Mouse (Mus musculus): ENCODE measurements around the gene Syngr3.
A peak's percentile ranks its signal among the peaks of the same experiment; 100 is the strongest.
"Not testable (repeated sequence)": the region's sequence is repeated elsewhere in the genome, so short reads cannot be mapped to it uniquely, and the experiment has no call there.

The Syngr3 gene

DNA sequence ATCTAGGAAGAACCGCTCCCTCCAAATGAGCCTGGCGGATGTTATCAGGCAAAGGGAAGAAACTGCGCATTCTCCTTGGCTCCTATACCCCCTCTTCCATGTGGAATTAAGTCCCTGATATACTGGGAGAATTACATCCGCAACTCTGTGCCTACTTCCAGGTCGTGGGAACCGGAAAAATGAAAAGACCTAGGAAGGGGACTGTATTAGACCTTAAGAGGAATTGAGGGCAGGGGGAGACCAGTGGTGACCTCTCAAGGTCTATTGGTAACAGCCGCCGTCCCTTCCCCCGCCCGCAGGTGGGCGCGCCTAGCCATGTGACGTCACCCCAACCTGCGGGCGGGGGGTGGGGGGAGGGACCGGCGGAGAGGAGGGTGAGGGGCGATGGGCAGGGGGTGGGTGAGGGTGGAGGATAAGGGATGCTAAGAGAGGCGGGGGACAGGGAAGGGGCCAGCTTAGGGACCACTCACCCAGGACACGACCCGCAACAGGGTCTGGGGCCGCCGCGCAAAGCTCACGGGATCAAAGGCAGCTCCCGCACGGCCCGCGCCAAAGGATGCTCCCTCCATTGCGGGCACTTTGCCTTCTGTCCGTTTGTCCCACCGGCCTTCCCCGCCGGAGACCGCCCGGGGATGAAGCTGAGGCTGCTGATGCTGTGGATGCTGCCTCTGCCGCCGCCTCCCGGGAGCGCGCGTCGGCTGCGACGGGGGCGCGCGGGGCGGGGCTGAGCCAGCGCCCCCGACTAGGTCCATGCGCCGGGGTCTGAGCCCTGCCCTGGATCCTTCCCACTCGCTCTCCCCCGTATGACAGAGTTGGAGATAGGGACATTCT, at the start of gene Syngr3:
Gene Syngr3, minus strand, starts transcription at position 705 of the 831 bp plus-strand sequence.
- peak; percentile 49 for DNase-seq (ENCODE audit: low read depth)

DNA sequence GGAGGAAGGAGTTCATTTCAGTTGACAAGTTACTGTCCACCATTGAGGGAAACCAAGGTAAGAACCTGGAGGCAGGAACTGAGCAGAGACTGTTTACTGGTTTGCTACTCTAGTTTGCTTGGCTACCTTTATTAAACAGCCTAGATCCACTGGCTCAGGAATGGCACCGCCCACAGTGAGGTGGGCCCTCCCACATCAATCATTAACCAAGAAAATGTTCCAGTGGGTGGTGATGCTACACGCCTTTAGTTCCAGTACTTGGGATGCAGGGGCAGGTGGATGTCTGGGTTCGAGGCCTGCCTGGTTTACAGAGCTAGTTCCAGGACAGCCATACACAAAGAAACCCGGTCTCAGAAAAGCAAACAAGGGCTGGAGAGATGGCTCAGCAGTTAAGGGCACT, 48.5 kb upstream of the Syngr3 start:
- DNase-seq (ENCODE audit: low read depth), result no peak

DNA sequence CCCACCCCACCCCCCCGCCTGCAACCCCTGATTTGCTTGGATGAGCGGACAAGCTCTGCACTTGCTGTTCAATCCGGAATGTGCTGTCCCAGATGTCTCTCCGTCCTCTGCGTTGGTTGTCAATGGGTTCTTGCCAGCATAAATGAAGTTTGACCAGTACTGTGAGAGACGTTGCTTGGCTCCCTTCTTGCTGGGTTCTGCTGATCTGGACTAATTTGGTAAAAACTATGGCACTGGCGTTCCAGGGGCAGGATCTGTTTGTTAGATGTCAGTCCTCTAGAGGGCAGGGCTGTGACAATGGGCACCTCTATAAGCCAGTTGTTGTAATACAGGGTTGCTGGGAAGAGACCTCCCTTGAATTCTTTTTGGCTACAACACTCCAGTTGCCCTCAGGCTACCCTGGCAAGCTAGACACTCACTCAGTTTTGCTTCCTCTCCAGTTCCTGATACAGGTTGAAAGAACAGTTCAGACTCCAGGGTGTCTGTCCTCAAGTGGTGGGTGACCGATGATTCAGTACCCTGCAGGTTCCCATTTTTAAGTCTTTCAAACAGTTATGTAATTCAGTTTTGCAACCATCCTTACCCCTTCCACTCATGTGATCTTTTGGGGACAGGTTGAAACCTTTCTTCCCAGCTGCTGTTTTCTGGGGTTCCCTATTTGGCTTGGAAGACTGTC, 47.5 kb upstream of the Syngr3 start:
- DNase-seq (ENCODE audit: low read depth), result no peak

DNA sequence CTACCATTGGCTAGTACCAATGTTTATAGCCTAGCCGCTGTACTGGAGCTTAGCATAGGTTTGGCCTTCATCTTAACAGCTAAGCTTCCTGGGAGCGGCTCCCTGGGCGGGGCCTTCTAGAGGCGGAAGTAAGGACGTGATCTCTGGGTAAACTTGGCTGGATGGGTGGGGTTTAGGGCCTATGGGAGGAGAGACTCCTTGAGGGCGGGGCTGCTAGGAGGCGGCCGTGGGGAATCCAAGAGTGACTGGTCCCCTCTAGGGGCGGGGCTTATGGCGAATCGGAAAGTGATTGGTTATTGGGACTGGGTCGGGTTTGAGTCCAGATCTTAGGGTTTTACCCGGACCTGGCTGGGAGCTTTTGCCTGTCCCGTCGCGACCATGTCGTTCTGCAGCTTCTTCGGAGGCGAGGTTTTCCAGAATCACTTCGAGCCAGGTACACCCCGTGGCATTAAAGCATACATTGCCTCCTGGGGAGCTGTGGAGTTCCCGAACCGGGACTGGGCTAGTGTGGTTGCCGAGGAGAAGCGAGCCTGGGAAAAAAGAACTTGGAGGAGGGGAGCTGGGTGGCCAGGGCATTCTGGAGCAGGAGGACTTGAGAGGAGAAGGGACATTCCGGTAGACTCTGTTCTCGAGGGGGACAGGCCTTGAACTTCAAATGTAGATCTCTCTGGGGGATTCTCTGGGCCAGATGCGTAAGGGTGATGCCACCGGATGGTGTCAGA, 46.7 kb upstream of the Syngr3 start, which contains the start of gene Msrb1:
Gene Msrb1, plus strand, starts transcription at position 313 of the 722 bp plus-strand sequence.
- peak; percentile 99 for DNase-seq (ENCODE audit: low read depth)

DNA sequence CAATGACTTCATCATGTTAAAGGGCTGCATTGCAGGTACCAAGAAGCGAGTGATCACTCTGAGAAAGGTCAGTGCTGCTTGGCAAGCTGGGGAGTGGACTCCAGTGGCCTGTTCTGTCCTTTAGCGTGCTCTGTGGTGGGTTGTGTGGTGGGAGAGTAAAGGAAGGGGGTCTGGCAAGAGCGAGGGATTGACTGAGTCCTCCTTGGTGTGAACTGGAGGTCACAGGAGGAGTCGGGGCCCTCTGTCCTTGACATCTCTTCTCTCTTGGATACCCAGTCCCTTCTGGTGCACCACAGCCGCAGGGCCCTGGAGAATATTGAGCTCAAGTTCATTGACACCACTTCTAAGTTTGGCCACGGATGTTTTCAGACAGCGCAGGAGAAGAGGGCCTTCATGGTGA, 45.7 kb upstream of the Syngr3 start:
- no peak for DNase-seq (ENCODE audit: low read depth)

DNA sequence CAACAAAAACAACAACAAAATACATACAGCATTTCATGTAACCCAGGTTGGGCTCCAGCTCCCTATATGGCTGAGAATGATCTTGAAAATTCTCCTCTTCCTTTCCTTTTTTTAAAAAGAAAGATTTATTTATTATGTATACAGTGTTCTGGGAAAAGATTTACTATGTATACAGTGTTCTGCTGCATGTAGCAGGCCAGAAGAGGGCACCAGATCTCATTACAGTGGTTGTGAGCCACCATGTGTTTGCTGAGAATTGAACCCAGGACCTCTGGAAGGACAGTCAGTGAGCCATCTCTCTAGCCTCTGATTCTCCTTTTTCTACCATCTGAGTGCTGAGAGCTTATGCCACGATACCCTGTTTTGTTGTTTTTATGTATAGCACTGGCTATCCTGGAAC, 44.8 kb upstream of the Syngr3 start:
- no peak for DNase-seq (ENCODE audit: low read depth)

DNA sequence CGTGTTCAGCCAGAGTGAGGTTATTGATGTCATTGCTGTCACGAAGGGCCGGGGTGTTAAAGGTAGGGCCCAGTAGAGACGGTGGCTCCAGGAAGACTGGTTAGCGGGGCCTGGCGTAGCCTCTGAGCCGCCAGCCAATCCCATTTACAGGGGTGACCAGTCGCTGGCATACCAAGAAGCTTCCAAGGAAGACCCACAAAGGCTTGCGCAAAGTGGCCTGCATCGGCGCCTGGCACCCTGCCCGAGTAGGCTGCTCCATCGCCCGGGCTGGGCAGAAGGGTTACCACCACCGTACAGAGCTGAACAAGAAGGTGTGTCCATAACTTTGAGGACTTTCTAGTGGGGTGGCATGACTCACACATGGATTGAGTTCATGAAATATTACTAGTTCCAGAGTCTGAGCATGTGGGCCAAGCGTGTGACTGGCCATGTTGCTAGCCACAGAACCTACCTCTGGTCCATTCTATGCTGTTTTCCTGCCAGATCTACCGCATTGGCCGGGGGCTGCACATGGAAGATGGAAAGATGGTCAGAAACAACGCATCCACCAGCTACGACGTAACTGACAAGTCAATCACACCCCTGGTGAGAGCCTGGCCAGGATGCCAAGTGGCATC, 43.8 kb upstream of the Syngr3 start:
- no peak for DNase-seq (ENCODE audit: low read depth)

DNA sequence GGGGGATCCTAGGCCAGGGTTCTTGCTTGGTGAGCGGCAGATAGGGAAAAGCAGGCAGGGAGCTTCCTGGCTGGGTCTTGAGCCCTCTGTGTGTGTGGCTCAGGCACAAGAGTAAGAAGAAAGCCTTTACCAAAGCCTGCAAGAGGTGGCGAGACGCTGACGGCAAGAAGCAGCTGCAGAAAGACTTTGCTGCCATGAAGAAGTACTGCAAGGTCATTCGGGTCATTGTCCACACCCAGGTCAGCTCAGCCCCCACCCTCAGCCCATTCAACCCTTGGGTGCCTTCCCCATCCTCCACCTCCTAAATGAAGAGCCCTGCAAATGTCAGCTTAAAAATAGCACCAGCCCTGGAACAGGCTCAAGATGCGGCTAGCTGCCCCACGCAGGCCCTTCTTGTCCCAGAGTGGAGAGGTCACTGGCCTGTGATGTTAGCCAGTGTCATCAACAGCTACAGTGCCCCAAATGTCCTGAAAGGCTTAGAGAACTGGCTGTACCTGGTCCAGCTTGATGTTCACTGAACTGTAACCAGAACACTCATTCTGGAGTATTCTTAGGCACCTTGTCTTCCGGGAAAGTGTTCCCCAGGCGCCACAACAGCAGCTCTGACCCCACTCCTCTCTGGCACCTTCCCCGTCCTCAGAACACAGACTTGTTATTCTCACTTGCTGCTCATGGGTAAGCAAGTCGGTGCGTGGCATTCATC, 42.6 kb upstream of the Syngr3 start:
- DNase-seq (ENCODE audit: low read depth), result no peak

DNA sequence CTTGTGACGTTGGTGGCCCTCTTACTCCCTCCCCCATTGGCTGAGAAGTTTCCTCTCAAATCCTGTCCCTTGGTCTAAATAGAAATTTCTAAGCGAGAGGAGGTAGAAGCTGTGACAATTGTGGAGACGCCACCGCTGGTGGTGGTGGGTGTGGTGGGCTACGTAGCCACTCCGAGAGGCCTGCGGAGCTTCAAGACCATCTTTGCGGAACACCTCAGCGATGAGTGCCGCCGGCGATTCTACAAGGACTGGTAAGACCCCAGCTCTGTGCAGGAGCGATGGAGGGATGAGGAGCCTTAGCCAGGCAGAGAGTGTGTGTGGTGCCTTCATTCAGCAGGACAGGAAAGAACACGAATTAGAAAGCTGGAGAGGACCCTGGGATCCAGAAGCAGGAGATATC, 41.0 kb upstream of the Syngr3 start:
- DNase-seq (ENCODE audit: low read depth), result no peak

DNA sequence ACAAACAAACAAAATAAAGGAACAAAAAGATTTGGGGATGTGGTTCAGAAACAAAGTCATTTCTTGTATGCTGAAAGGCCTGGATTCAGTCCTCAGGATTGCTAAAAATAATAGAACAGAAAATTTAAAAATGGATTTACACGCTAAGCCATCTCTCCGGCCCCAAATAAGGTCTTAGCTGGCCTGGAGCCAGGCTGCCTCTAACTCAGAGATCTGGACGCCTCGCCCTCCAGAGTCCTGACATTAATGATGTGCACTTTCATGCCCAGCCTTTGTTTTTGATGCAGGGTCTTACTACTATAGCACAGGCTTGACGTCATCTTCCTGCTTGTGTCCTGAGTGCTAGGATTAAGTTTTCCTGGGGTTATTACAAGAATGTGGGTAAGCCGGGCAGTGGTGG, 39.3 kb upstream of the Syngr3 start:
- DNase-seq (ENCODE audit: low read depth), result no peak

DNA sequence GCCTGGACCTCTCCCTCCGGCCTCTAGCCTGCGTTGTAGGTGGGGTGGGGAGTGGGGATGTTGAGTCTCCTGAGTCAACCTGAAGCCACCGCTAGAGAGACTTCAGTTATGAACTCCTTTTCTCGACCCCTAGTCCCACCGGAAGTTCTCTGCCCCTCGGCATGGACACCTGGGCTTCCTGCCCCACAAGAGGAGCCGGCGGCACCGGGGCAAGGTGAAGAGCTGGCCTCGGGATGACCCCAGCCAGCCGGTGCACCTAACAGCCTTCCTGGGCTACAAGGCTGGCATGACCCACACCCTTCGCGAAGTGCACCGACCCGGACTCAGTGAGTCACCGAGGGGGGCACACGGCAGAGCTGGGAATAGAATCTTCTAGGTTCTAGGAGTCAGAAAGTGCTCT, 38.4 kb upstream of the Syngr3 start:
- no peak for DNase-seq (ENCODE audit: low read depth)

DNA sequence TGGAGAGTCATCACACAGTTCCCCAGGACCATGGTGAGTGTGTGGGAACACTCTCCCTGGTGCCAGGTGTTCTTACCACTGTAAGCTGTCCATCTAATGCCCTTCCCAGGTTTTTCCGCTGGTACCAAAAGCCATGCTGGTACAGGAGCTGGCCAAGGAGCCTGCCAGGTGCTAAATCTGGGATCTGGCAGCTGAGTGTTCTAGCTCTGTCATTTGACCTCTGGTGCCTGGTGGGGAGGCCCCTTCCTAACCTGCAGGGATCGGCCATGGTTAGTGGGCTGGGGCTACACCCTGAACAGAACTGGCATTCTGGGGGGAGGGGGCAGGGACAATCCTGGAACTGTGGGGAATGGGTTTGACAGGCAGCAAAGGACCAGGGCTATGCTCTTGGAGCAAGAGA, 37.9 kb upstream of the Syngr3 start, which contains the start of gene Rpl3l:
Gene Rpl3l, plus strand, starts transcription at position 203 of the 400 bp plus-strand sequence.
- no peak for DNase-seq (ENCODE audit: low read depth)

DNA sequence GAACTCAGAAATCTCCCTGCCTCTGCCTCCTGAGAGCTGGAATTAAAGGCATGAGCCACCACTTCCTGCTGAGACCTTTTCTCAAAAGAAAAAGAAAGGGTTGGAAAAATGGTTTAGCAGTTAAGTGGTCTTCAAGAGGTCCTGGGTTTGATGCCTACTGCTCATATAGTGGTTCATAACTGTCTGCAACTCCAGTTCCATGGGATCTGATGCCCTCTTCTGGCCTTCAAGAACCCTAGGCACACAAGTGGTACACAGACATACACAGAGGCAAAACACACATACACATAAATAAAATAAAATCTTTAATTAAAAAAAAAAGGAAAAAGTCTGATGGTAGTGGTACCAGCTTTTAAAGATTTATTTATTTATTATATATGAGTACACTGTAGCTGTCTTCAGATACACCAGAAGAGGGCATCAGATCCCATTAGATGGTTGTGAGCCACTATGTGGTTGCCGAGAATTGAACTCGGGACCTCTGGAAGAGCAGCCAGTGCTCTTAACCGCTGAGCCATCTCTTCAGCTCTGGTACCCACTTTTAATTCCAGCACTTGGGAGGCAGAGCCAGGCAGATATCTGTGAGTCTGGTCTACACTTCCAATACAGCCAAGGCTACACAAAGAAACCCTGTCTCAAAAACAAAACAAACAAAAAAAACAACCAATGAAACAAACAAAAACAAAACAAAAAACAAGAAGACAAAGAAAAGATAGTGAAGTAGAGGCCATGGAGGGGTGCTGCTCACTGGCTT, 36.1 kb upstream of the Syngr3 start:
- no peak for DNase-seq (ENCODE audit: low read depth)

DNA sequence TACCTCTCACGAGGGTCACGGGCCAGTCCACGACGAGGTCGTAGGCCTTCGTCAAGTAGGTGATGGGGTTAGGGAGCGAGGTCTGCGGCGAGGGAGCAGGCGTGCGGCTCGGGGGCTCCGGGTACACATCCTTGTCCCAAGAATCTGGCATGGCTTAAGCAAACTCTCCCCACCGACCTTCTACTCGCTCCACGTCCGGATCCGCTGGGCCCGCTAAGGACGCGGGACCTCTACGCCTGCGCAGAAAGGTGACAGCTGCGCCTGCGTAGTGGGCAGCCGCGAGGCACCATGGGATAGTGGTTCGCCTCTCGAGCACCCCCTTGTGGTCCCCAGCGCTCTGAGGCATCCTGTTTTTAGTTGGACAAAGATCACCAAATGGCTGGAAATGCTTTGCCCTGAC, 34.4 kb upstream of the Syngr3 start, which contains the start of gene Ndufb10:
Gene Ndufb10, minus strand, starts transcription at position 295 of the 400 bp plus-strand sequence.
- peak; percentile 98 for DNase-seq (ENCODE audit: low read depth)

DNA sequence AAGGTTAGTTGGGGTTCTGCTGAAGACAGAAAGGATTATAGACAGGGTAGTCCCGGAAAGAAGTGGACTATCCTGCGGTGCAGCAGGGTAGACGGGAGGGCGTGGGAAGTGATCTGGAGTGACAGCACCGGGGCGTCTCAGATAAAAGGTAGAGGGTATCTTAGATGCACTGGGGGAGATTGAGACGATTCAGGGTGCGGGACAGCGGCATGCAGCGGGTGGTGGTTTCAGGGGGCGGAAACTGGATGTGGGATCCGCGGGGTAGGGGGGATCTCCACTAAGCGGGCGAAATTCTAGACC, 34.1 kb upstream of the Syngr3 start:
- no peak for DNase-seq (ENCODE audit: low read depth)

DNA sequence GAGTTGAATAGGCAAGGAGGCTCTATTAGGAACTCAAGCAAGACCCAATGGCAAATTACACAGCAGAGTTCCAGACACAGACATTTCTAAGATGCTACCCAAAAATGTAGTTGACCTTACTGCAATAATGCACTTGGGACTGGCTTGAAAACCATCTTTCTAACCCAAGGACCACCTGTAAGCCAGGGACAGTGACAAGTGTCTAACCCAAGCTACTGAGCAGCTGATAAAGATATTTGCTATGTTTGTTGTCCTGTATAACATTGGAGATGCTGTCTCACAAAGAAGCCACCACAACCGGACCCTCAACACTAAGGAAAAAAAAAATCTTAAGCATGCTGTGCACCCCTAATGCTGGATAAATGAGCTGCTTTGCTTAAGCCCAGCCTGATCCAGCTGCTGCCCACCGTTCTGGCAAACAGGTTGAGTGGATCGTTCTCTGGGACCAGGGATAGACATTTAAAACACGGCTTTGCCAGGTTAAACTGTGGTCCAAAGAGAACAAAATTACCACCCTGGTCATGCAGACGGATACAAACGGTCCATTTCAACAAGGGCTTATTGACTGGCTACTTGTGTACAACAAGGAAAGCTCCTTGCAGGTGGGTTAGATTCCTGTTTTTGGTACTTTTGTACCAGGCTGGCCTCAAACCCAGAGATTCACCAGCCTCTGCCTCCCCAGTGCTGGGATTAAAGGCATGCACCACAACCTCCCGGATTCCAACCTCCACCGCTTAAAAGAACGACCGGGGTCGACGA, 33.5 kb upstream of the Syngr3 start:
- DNase-seq (ENCODE audit: low read depth), result peak; percentile 38

DNA sequence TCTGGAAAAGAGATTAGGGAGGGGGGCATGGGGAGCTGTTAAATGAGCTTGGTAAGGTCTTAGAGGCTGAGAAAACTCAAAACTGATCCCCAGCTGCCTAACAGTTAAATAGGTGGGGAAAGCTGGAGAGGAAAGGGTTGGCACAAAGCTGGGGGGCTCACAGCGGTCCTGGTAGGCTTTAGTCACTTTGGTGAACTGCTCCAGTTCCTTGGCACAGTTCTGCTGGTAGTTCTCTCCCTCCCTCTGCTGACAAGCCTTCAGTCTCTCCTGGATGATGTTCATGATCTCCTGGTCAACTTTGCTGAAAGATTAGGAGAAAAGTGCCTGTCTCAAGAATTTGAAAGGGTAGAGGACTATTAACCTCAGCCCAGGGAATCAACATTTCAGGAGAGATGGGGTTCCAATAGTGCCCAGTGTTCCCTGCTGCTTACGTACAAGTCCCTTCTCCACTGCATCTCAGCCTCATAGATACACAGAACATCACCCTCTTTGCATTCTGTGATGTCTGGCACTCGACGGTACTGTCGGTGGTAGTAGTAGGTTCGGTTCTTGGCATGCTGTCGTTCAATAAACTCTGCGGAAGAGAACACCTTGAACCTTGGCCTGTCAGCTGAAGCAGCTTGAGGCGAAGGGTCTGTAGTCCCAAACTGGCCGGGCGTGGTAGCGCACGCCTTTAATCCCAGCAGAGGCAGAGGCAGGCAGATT, 32.6 kb upstream of the Syngr3 start:
- DNase-seq (ENCODE audit: low read depth), result no peak

DNA sequence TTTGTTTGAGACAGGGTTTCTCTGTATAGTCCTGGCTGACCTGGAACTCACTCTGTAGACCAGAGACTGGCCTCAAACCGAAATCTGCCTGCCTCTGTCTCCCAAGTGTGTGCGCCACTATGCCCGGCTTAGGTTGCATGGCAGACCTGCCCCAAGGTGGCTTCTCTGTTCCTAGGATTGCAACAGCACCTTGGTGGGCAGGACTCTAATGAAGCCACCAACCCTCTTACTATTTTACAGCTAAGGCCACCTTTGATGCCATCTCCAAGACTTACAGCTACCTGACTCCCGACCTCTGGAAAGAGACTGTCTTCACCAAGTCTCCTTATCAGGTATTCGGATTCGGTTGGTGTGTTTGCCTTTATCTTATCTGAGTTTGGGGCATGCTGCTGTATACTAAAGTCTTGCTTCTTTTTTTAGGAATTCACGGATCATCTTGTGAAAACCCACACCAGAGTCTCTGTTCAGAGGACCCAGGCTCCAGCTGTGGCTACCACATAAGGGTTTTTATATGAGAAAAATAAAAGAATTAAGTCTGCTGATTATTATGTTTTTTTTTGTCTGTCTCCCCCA, 31.7 kb upstream of the Syngr3 start:
- not testable (repeated sequence) for DNase-seq (ENCODE audit: low read depth)

DNA sequence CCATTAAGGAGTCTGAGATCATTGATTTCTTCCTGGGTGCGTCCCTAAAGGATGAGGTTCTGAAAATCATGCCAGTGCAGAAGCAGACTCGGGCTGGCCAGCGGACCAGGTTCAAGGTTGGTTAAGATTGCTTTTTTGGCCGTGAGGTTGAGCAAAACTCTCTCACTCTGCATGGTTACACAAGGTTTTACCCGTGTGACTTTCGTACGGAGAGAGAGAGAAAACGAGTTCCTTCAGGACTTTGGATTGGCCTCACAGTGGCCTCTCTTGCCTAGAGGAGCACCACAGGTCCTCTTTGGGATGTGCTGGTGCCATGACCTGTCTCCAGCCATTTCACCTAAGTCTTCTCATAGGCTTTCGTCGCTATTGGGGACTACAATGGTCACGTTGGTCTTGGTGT, 30.9 kb upstream of the Syngr3 start:
- peak; percentile 50 for DNase-seq (ENCODE audit: low read depth)
